Mouse (Mus musculus) right cerebral cortex, postnatal 14 days (tissue): ENCODE data around the gene Zkscan2.

Experiments
- DNase-seq: peaks from one replicate; pipeline ENCODE4 v3.0.0; 2022

The Zkscan2 gene

DNA sequence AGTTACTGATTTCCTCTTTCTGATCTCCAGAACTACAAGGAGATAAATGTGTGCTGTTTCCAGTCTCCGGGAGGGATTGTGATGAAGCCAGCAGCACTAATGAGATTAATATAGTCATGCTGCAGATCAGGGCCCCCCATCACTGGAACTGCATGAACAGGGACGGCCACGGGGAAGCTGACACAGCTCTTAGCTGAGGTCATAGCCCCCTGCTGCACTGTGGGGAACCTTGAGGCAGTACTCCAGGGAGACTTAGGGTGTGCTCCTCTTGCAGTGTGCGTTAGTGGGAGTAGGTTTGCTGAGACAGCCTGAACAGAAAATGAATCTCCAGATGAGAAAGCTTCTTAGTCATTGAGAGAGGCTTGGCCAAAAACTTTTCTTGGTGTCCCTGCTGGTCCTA, 69.0 kb downstream of the Zkscan2 start:
- DNase-seq: no peak

DNA sequence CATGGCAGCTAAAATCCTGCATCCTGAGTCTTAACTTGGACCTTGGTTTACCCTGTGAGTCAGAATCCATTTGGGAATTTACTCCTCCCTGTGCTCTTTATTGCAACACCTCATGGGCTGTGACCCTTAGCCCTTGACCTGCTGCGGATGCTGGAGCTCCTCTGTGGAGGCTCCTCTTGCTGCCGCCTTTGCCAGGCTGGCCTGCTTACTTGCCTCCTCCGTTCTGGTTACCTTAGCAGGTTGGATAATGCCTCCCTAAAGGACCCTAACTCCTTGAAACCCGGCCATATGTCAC, 69.9 kb downstream of the Zkscan2 start:
- DNase-seq: no peak

DNA sequence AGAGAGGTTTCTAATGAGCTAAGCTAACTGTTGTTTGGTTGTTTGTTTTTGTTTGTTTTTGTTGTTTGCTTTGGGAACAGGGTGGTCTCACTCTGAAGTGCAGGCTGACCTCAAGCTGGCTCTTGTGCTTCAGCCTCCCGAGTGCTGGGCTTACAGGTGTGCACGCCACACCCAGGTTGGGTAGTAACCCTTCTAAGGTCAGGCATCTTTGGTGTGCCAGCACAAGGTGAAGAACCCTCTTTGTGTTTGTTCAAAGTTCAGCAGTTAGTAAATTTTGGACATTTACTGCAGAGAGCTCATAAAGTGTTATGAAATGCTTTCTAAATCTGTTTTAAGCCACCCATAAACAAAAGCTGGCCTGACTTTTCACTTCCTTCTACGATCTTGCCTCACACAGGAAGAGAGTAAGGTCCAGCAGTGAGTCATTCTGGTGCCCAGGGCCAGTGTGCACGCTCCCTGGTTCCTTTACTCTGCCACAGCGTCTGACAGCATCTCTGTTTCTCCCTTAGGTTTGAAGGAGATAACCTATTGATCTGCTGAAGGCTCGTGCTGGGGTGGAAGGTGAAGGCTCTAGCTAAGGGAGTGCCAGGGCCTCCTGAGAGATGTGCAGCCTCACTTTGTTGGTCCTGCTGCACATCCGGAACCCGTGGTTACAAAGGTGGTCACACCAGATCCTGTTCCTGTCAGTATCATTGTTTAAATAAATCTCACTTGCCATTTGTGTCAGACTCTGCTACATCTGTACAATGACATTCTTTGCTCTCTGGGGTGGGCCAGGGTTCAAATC, 70.4 kb downstream of the Zkscan2 start:
- DNase-seq: no peak
